Mouse (Mus musculus): ENCODE measurements at regions not wholly inside any gene's neighbourhood (a gene's known extent, or its start where the extent isn't known, plus 50 kb on each side); places are given as distances from the start of the nearest gene placed in this dataset.
A peak's percentile ranks its signal among the peaks of the same experiment; 100 is the strongest.

- no peaks in the 10 kb centered on the region for H3K36me3 ChIP-seq (ENCODE audit: control insufficient read depth, insufficient read depth, low read length)
- H3K4me1 ChIP-seq (ENCODE audit: control insufficient read depth, insufficient read depth, low read length), result no peaks in the 10 kb centered on the region
- ATAC-seq (ENCODE audit: low FRiP score, low read depth) (no peak), DNase-seq (ENCODE audit: low spot score) (no peak)
- no peak overlapping the region for H3K27ac ChIP-seq (replicated peaks; ENCODE audit: low read depth, low read length)
- H3K9ac ChIP-seq (ENCODE audit: low read depth, low read length, severe bottlenecking), result no peak overlapping the region
- no peaks in the 10 kb centered on the region for H3K27me3 ChIP-seq (ENCODE audit: control insufficient read depth, insufficient read depth, low read length)
- WGBS, result 79% methylated on average over 5 of the region's 5 CpGs
- H3K4me2 ChIP-seq (replicated peaks; ENCODE audit: low read depth, low read length, severe bottlenecking), result no peak overlapping the region
- no peak for TF ChIP-seq POLR2A (IDR thresholded peaks at IDR 0.05; ENCODE audit: borderline replicate concordance, extremely low read depth, insufficient read depth, insufficient read length)
- H3K4me3 ChIP-seq (replicated peaks; ENCODE audit: low read length), result no peak overlapping the region
- no peaks in the 10 kb centered on the region for H3K9me3 ChIP-seq (ENCODE audit: control insufficient read depth, low read length)
Measured at GRCm38 (mm10) chr9:89828156-89828555, 81.6 kb upstream of the Rasgrf1 start.

GRCm38 (mm10) chr9:89827564-89827963 is 82.1 kb upstream of the Rasgrf1 start:
- no peak for TF ChIP-seq POLR2A (IDR thresholded peaks at IDR 0.05; ENCODE audit: borderline replicate concordance, extremely low read depth, insufficient read depth, insufficient read length)
- no peaks in the 10 kb centered on the region for H3K9me3 ChIP-seq (ENCODE audit: control insufficient read depth, low read length)
- DNase-seq (ENCODE audit: low spot score) (no peak), ATAC-seq (ENCODE audit: low FRiP score, low read depth) (no peak)
- H3K4me1 ChIP-seq (ENCODE audit: control insufficient read depth, insufficient read depth, low read length), result no peaks in the 10 kb centered on the region
- 46% methylated on average over 5 of the region's 5 CpGs for WGBS
- no peaks in the 10 kb centered on the region for H3K36me3 ChIP-seq (ENCODE audit: control insufficient read depth, insufficient read depth, low read length)
- H3K4me3 ChIP-seq (replicated peaks; ENCODE audit: low read length), result no peak overlapping the region
- H3K27me3 ChIP-seq (ENCODE audit: control insufficient read depth, insufficient read depth, low read length), result no peaks in the 10 kb centered on the region
- H3K9ac ChIP-seq (ENCODE audit: low read depth, low read length, severe bottlenecking), result no peak overlapping the region
- peak overlapping the region; percentile 35; the same call in 1 of the 2 replicates for H3K4me2 ChIP-seq (replicated peaks; ENCODE audit: low read depth, low read length, severe bottlenecking)
- H3K27ac ChIP-seq (replicated peaks; ENCODE audit: low read depth, low read length), result no peak overlapping the region

GRCm38 (mm10) chr9:89826712-89827548 is 82.8 kb upstream of the Rasgrf1 start:
- Histone ChIP-seq H3K36me3 (ENCODE audit: control insufficient read depth, insufficient read depth, low read length) (no peaks in the 10 kb centered on the region), H3K4me2 (replicated peaks; ENCODE audit: low read depth, low read length, severe bottlenecking) (peak overlapping the region; percentile 35), H3K4me1 (ENCODE audit: control insufficient read depth, insufficient read depth, low read length) (no peaks in the 10 kb centered on the region), H3K4me3 (replicated peaks; ENCODE audit: low read length) (0 out of 2 replicates have a peak overlapping the region, but pooled peaks have one; percentile 24), H3K9me3 (ENCODE audit: control insufficient read depth, low read length) (no peaks in the 10 kb centered on the region), H3K27me3 (ENCODE audit: control insufficient read depth, insufficient read depth, low read length) (no peaks in the 10 kb centered on the region), H3K9ac (ENCODE audit: low read depth, low read length, severe bottlenecking) (no peak overlapping the region; the same call in 1 of the 2 replicates), H3K27ac (replicated peaks; ENCODE audit: low read depth, low read length) (no peak overlapping the region)
- 37% methylated on average over 24 of the region's 24 CpGs for WGBS
- no peak for TF ChIP-seq POLR2A (IDR thresholded peaks at IDR 0.05; ENCODE audit: borderline replicate concordance, extremely low read depth, insufficient read depth, insufficient read length)
- DNase-seq (ENCODE audit: low spot score) (peak; percentile 80), ATAC-seq (ENCODE audit: low FRiP score, low read depth) (peak; percentile 80)

- no peak overlapping the region for H3K4me2 ChIP-seq (replicated peaks; ENCODE audit: low read depth, low read length, severe bottlenecking)
- H3K9ac ChIP-seq (ENCODE audit: low read depth, low read length, severe bottlenecking), result no peak overlapping the region
- no peaks in the 10 kb centered on the region for H3K36me3 ChIP-seq (ENCODE audit: control insufficient read depth, insufficient read depth, low read length)
- H3K4me1 ChIP-seq (ENCODE audit: control insufficient read depth, insufficient read depth, low read length), result no peaks in the 10 kb centered on the region
- no peak overlapping the region for H3K4me3 ChIP-seq (replicated peaks; ENCODE audit: low read length)
- WGBS, result 95% methylated on average over 4 of the region's 4 CpGs
- no peak for TF ChIP-seq POLR2A (IDR thresholded peaks at IDR 0.05; ENCODE audit: borderline replicate concordance, extremely low read depth, insufficient read depth, insufficient read length)
- no peaks in the 10 kb centered on the region for H3K27me3 ChIP-seq (ENCODE audit: control insufficient read depth, insufficient read depth, low read length)
- no peaks in the 10 kb centered on the region for H3K9me3 ChIP-seq (ENCODE audit: control insufficient read depth, low read length)
- ATAC-seq (ENCODE audit: low FRiP score, low read depth) (no peak), DNase-seq (ENCODE audit: low spot score) (no peak)
- no peak overlapping the region for H3K27ac ChIP-seq (replicated peaks; ENCODE audit: low read depth, low read length)
Measured at GRCm38 (mm10) chr9:89821853-89822243, 83.6 kb upstream of the Ankrd34c start.

GRCm38 (mm10) chr9:89821109-89821852 is 83.0 kb upstream of the Ankrd34c start:
- Histone ChIP-seq H3K36me3 (ENCODE audit: control insufficient read depth, insufficient read depth, low read length) (no peaks in the 10 kb centered on the region), H3K4me1 (ENCODE audit: control insufficient read depth, insufficient read depth, low read length) (no peaks in the 10 kb centered on the region), H3K27ac (replicated peaks; ENCODE audit: low read depth, low read length) (no peak overlapping the region), H3K9me3 (ENCODE audit: control insufficient read depth, low read length) (no peaks in the 10 kb centered on the region), H3K4me3 (replicated peaks; ENCODE audit: low read length) (no peak overlapping the region), H3K27me3 (ENCODE audit: control insufficient read depth, insufficient read depth, low read length) (no peaks in the 10 kb centered on the region), H3K4me2 (replicated peaks; ENCODE audit: low read depth, low read length, severe bottlenecking) (no peak overlapping the region), H3K9ac (ENCODE audit: low read depth, low read length, severe bottlenecking) (no peak overlapping the region)
- ATAC-seq (ENCODE audit: low FRiP score, low read depth) (peak; percentile 26; the same call in 1 of the 2 replicates), DNase-seq (ENCODE audit: low spot score) (peak; percentile 28)
- 66% methylated on average over 20 of the region's 20 CpGs for WGBS
- no peak for TF ChIP-seq POLR2A (IDR thresholded peaks at IDR 0.05; ENCODE audit: borderline replicate concordance, extremely low read depth, insufficient read depth, insufficient read length)

All from limb, embryonic 14.5 days (tissue).